Mouse (Mus musculus) heart, postnatal 4 days (tissue): ENCODE data around the gene Timp1. TPM values are rescaled to one million over a fixed set of nuclear protein-coding genes. Genes with fewer than 3 reads are reported as not detected.

ENCODE experiments used
- DNase-seq: peaks from one replicate; pipeline ENCODE4 v3.0.0; 2021
- total RNA-seq, 2 experiments: library from RNA; stranded (reverse); gene quantifications; 2 replicates each; pipeline ENCODE4 v1.2.3; 2021

The Timp1 gene
- total RNA-seq = 10 to 100 TPM; 19.8 to 21.1 TPM

- DNase-seq = peak; percentile 75
These were observed at the start of gene Timp1 for GRCm38 (mm10) chrX:20869962-20870513. Gene Timp1 (plus strand): TSS chrX:20870166.

DNA sequence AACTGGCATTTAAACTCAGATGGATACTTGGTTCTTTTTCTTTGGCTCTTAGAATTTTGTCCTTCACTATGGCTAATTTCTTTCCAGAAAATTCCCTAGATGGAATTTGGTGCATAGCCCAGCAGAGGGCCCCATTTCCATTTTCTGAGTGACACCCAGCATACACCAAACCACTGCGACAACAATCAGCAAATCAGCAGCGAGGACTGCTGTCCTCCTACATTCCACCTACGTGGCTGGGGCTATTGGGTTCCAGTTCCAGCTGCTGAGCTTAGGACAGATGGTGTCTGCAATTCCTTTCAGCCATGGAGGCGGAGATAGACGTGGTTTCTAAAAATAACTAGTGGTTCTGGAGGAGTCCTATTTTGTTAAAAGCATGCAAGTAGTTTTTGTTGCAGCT is 41.0 kb upstream of the Timp1 start:
- peak; percentile 66 for DNase-seq

- no peak for DNase-seq
These were observed 22.7 kb upstream of the Timp1 start for GRCm38 (mm10) chrX:20847232-20847631.

GRCm38 (mm10) chrX:20847816-20848215 is 22.1 kb upstream of the Timp1 start:
- DNase-seq = no peak

GRCm38 (mm10) chrX:20848256-20848984 is 21.5 kb upstream of the Timp1 start:
- peak; percentile 90 for DNase-seq

GRCm38 (mm10) chrX:20853794-20854193 is 16.2 kb upstream of the Timp1 start:
- no peak for DNase-seq

DNA sequence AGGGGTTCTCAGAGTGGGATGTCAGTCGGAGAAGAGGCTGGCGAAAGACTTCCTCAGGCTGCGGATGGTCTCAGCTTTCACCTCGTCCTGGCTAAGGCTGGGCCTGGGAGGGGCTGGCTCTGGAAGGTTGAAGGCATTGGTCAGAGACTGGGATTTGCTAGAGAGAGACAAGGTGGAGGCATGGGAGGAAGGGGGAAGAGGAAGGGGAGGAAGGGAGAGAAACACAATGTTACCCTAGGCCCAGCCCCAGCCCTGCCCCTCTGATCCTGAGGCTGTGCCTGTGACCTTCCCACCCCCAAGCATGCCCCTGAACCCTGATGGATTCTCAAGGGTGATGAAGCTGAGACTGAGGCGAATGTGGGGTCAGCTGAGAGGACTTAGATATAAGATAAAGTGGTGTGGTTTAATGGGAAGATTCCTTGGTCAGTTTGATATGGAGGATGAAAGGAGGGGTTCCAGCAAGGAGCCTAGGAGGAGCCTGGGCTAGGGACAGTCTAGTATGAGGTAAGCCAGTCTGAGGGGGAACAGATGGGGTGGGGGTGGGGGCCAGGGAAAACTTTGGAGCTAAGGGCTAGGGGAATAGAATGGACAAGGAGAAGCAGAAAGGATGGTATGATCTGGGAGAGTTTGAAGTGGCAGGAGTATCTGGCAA is 8.4 kb upstream of the Timp1 start:
- no peak for DNase-seq

GRCm38 (mm10) chrX:20862105-20863065 is 7.6 kb upstream of the Timp1 start:
- peak; percentile 17 for DNase-seq

DNA sequence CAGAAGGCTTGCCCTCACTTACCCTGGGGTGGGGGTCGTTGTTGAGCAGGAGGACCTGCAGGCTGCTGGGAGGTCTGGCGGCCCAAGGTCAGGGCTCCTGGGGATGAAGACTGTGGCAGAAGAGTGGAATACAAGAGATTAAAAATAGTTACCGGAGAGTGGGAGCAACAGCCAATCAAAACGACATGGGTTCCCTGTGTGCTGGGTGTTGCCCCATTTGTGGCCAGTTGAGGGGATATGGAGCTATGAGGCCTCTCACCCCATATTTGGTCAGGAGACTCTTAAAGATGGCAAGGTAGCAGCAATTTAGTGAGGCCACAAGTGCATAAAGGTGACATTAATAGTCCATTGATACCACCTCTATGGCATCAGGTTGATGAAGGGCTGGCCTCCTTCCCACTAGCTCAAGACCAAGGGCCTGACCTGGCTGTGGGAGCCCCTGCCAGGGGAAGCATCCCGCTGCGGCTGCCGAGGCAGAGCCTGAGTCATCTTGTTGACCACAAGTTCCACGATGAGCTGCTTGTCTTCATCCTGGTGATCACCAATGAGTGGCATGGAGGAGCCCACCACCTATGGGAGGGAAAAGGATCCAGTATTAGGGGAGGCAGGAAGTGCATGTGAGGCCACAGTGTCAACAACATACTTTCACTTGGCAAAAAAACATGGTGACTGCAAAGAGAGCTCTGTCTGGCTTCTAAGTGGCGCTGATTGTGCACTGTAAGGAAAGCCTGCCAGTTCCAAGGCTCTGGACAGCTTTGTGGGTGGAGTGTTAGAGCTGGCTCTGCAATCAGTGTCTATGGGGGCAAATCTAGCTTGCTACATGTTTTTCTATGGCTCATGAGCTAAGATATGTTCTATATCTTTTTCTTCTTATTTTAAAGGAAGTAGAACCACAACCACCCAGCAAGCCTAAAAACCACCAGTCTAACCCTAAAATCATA is 6.5 kb upstream of the Timp1 start:
- DNase-seq = no peak

DNA sequence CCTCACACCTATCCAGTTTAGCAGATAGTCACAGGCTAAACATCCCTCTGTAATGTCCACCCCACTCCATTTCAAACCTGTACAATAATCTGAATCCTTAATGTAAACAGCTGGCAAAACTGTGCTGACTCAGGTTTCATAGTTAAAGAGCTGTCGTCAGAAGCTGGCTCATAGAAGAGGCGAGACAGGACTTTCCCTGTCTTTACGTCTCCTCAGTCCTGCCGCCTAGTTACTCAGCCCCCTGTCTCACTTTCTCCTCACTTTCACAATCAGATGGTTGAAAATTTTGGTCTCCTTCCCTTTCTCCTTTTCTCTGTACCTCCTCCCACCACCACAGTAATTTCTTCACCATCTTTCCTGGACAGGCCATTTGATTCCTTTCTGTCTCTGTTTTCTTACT is 1.9 kb upstream of the Timp1 start:
- DNase-seq = no peak

DNA sequence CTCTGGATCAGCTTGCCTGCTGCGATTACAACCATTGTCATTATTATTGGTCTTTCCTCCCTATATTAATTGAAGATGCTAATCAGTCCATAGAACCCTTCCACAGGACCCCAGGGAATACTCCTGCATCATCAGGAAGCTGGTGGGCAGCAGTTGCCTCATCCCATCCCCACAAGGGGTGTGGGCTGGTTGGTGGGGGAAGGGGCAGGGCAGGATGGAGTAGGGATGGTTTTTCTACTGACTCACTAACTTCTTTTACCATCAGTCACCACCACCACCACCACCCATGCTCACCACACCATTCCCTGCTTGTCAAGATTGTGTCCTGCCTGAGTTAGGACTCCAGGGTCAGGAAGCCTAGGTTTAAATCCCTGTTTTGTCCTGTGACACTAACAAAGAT is 763 bp upstream of the Timp1 start:
- no peak for DNase-seq

GRCm38 (mm10) chrX:20872928-20873500 is 3.0 kb downstream of the Timp1 start:
- no peak for DNase-seq

DNA sequence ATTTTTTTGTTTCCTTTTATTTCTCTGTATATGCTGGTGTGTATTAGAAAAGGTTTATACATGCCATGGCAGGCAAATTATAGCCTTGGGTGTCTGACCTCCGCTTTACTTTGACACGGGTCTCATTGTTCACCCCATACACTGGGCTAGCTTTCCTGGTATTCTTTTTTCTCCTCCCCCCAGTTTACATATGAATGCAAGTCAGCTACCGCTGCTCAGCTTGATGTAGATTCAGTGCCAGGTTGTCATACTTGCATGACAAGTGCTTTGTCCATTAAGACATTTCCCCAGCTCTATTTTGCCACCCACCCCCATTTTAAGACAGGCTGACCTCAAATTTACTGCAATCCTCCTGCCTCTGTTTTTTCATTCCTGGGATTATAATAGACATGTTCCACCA is 5.3 kb downstream of the Timp1 start:
- DNase-seq = no peak

DNA sequence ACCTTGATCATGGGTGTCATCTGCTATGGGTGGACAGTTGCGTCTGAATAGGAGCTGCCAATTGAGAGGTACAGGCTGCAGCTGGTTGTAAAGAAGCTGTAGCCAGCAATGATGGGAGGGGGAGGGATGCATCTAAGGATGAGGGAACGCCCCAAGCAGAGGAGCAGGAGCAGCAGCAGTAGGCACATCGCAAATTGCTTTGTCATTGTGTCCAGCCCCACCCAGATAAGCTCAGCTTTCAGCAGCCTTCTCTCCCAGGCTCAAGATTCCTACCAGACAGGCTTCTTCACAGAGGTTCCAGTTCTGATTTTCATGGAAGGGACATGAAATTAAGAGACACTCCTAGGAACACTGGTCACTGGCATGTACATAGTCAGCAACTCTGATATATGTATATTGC is 40.1 kb downstream of the Timp1 start:
- no peak for DNase-seq

- DNase-seq = no peak
These were observed 43.8 kb downstream of the Timp1 start for GRCm38 (mm10) chrX:20913726-20914125.

GRCm38 (mm10) chrX:20915075-20915474 is 45.1 kb downstream of the Timp1 start:
- no peak for DNase-seq

GRCm38 (mm10) chrX:20920249-20920843 is 50.4 kb downstream of the Timp1 start:
- no peak for DNase-seq

- DNase-seq = peak; percentile 79
These were observed 50.9 kb downstream of the Timp1 start, which contains the start of gene Syn1 for GRCm38 (mm10) chrX:20920844-20921364. Gene Syn1 (minus strand): TSS chrX:20921004.

GRCm38 (mm10) chrX:20921366-20921765 is 51.4 kb downstream of the Timp1 start:
- no peak for DNase-seq

GRCm38 (mm10) chrX:20923506-20923905 is 53.5 kb downstream of the Timp1 start:
- DNase-seq = no peak
